11 mouse cellular contexts compared by ENCODE assay signal in the genomic region with DNA sequence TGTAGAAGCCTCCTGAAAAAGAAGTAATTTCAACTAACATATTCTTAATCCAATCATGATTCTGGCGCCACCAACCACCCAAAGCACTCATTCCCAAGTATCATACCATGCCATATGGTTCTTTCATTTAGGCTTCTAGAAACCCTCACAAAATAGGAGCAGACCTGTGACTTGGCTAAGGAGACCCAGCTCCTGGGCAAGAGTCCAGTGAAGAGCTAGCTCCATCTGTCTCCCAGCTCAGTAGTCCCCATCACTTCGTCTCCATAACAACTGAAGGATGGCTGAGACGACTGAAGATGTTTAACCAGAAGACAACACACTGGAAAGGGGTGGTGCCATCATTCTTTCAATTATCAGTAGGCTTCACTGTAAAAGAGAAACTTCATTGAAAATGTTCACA. TPM values are rescaled to one million over a fixed set of nuclear protein-coding genes. Genes with fewer than 3 reads are reported as not detected.
A peak's percentile ranks its signal among the peaks of the same experiment; 100 is the strongest.
DNase-seq lines count a peak whose midpoint lies in the region; ATAC-seq lines count a peak whose summit lies in the region.
"Had no signal": no experiment of that assay in that cellular context is flagged by ENCODE, and none has a peak within 500 bp of the region (broad histone marks: within the 10 kb centered on the region; RNA-seq: fewer than 3 reads in every experiment).

No protein-coding gene starts in this region.

- H3K27ac ChIP-seq in forebrain, embryonic 13.5 days, result no peak overlapping the region
- no peak overlapping the region for H3K27ac ChIP-seq in forebrain, embryonic 10.5 days
- H3K27ac ChIP-seq: neural tube, embryonic 13.5 days had no signal

- H3K9me3 ChIP-seq in forebrain, embryonic 13.5 days (replicated peaks), result no peaks in the 10 kb centered on the region
- no peaks in the 10 kb centered on the region for H3K9me3 ChIP-seq in forebrain, embryonic 10.5 days
- H3K9me3 ChIP-seq: neural tube, embryonic 13.5 days had no signal

- no peak for DNase-seq in forebrain, embryonic 10.5 days (ENCODE audit: extremely low spot score, low spot score)
- DNase-seq in cerebellum, adult 8-10 months, result peak; percentile 85
- DNase-seq in layer of hippocampus, adult 8-10 months (ENCODE audit: low spot score in 2 of 2), result peak; percentile 59 to 68
- peak; percentile 83 for DNase-seq in left cerebral cortex, postnatal 4 days
- DNase-seq in gastrocnemius, postnatal 4 days (ENCODE audit: low spot score in 2 of 2), result no peak
- no peak for DNase-seq in gastrocnemius, adult 8-10 months (ENCODE audit: low spot score in 2 of 2)
- no peak for DNase-seq in testis, postnatal 14 days (ENCODE audit: low spot score)
- DNase-seq: thymus, postnatal 4 days had no signal

- no peak overlapping the region for H3K4me2 ChIP-seq in forebrain, embryonic 13.5 days
- H3K4me2 ChIP-seq: neural tube, embryonic 13.5 days had no signal

- intact Hi-C loops in left cerebral cortex, postnatal 4 days (cut with DNase I), result no loop called here

- 76% methylated on average over 3 of the region's 3 CpGs for WGBS in forebrain, embryonic 13.5 days
- WGBS in forebrain, embryonic 10.5 days, result 87% methylated on average over 3 of the region's 3 CpGs

- no peaks in the 10 kb centered on the region for H3K27me3 ChIP-seq in forebrain, embryonic 13.5 days
- H3K27me3 ChIP-seq in forebrain, embryonic 10.5 days (ENCODE audit: poor library complexity, severe bottlenecking), result no peaks in the 10 kb centered on the region
- H3K27me3 ChIP-seq: neural tube, embryonic 13.5 days had no signal

- H3K9ac ChIP-seq in forebrain, embryonic 13.5 days, result no peak overlapping the region
- H3K9ac ChIP-seq: neural tube, embryonic 13.5 days had no signal

- peak; percentile 75; the same call in 1 of the 2 replicates for ATAC-seq in forebrain, embryonic 13.5 days
- ATAC-seq: activated CD4-positive, CD25-positive, alpha-beta regulatory T cell, adult 4 months had no signal

- no peaks in the 10 kb centered on the region for H3K36me3 ChIP-seq in forebrain, embryonic 13.5 days (ENCODE audit: poor library complexity, severe bottlenecking)
- no peaks in the 10 kb centered on the region for H3K36me3 ChIP-seq in forebrain, embryonic 10.5 days (replicated peaks)
- H3K36me3 ChIP-seq: neural tube, embryonic 13.5 days had no signal

- peaks cover 12% of the 10 kb centered on the region for H3K4me1 ChIP-seq in forebrain, embryonic 13.5 days
- H3K4me1 ChIP-seq in forebrain, embryonic 10.5 days, result no peaks in the 10 kb centered on the region
- H3K4me1 ChIP-seq: neural tube, embryonic 13.5 days had no signal

- no peak overlapping the region for H3K4me3 ChIP-seq in forebrain, embryonic 13.5 days
- H3K4me3 ChIP-seq in forebrain, embryonic 10.5 days, result no peak overlapping the region
- H3K4me3 ChIP-seq: neural tube, embryonic 13.5 days had no signal

RNA-seq across cellular contexts. Expression of a gene that starts 9.7 kb away (rescaled TPM):
- polyA plus RNA-seq in forebrain, embryonic 13.5 days (2015; fragmentation: Nextera tagmentation; extraction: Ambion mirVana), result 38.5 and 42.3 TPM in 2 replicates
- 29.2 and 33.4 TPM in 2 replicates for polyA plus RNA-seq in forebrain, embryonic 10.5 days (2016; fragmentation: Nextera tagmentation; extraction: Ambion mirVana)
- 10 to 100 TPM; 20.7 to 25.0 (median 22.7) TPM for total RNA-seq in layer of hippocampus, adult 8-10 months (2022)
- total RNA-seq in left cerebral cortex, postnatal 4 days (2021), result 10 to 100 TPM; 29.9 to 32.6 TPM
- total RNA-seq in gastrocnemius, postnatal 4 days (2021), result 10 to 100 TPM in 1 of 2 experiments, 1 to 10 TPM in 1; 9.3 to 10.1 TPM
- total RNA-seq in gastrocnemius, adult 8-10 months (2022), result 1 to 10 TPM; 2.9 to 4.6 (median 3.6) TPM

Comparison
In these comparisons a context has a peak if more than half of its experiments do, and no peak if none do; other contexts are left out.
1. DNase-seq: peak in cerebellum, adult 8-10 months (single experiment), layer of hippocampus, adult 8-10 months (2 of 2) and left cerebral cortex, postnatal 4 days (single experiment); none in forebrain, embryonic 10.5 days (single experiment), gastrocnemius, postnatal 4 days (0 of 2), gastrocnemius, adult 8-10 months (0 of 2) and testis, postnatal 14 days (single experiment).